Mouse (Mus musculus) cerebellum, postnatal 36 days (tissue): ENCODE measurements around the gene Il9.

Experiments used
- DNase-seq, 2 experiments: peaks; one replicate each; pipeline ENCODE4 v3.0.0; 2021 to 2022; ENCODE audit warnings: mixed read lengths in 2 of 2

Gene Il9

DNA sequence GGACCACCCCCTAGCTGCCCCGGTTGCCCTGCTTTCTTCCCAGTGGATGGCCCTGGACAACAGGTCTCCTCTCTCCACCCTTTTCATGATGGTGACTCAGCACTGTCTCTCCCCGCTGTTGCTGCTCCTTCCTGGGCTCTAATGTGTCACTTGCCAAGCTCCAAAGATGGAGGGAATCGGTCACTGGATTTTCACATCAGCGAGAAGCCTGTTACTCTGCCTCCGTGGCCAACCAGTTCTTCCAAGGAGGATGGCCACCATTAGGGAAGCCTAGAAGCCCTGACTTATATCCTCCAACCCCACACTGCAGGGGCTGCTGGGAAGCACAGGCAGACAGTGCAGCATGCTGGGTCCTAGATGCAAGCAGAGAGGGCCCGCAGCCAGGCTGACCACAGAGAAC is 10.8 kb downstream of the Il9 start:
- DNase-seq: no peak

DNA sequence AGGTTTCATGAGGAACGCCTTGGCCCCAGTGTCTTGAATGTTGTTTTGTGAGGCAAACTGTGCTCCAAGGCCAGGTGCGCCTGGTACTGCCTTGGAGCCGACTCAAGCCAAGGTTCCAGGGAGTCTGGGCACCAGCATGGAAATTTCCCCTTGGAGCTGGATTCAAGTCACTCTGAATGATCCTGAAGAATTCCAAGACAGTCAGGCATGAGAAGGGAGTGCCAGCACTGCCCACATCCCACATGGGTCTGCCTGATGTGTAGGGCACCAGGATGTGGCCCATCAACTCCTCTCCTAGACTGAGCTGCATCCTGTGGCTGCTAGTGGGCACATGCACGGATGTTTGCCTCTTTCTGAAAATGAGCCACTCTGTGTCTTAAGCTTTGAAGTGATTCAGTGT is 13.5 kb downstream of the Il9 start:
- DNase-seq: no peak

- no peak for DNase-seq
Observed at GRCm38 (mm10) chr13:56467786-56468185, 14.3 kb downstream of the Il9 start.

GRCm38 (mm10) chr13:56463750-56464149 is 18.3 kb downstream of the Il9 start:
- DNase-seq: no peak

DNA sequence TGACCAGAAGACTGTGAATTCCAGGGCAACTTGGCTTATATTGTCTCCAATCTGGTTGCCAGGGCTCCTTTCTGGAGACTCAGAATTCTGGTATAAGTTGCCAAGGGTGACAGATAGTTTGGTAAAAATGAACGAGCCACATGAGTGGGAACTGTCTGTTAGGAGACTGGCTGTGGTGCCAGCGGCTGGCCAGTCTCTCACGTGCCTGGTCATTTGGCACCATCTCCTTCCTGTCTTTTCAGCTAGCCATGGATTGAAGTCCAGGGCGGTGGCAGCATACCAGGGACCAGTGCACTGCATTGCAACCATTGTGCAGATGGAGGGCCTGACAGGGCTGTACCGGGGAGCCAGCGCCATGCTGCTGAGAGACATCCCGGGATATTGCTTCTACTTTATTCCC is 18.8 kb downstream of the Il9 start:
- DNase-seq: no peak

DNA sequence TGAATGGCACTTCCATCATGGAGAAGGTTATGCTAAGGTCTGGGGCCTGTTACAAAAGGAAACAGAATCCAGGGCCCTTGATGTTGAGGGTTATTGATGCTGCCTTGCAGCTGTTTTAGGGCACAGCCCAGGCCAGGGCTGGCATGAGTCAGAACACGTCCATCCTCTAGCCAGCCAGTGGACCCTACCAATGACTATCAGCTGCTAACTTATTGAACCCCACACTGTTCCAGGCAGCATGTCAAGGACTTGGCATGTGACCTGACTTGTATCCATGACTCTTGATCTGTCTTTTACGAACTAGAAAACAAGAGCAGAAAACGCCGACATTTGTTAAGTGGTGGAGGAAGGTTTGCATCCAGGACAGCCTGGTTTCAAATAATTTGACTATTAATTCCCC is 19.3 kb downstream of the Il9 start:
- no peak for DNase-seq

DNA sequence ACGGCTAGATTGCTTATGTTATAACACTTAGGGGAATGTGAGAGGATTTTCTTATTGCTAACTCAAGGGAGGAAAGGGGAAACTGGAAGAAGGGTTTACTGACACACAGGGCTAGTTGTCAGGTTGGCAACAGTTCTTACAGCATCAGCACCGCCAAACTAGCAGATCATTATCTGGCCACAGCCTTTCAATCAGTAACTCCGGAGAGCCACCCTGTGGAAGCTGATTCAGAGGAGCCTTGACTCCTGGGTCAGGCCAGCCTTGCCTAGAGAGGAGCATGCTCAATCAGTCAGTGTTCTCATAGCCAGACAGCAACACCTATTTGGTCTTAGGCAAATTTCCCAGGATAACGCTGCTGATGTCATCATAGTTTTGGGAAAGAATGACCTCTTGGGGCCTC is 20.6 kb downstream of the Il9 start:
- DNase-seq: no peak

DNA sequence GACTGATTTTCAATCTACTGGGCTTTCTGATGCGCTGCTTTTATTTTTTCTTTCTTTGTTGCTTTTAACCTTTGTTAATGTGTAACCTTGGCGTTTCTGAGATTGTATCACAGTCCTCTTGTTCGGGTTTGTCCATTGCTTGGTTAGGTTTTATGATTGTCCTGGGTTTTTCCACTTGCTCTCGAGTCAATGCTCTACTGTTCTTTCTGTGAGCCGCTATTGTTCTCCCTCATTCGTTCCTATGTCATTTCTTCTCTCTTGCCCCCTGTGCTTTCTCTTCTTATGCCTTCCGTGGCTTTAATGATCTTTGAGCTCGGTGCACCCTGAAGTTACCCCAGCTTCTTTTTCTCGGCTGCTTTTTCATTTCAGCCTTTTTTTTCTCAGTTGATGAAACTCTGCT is 24.0 kb downstream of the Il9 start:
- no peak for DNase-seq

GRCm38 (mm10) chr13:56450035-56450434 is 32.0 kb downstream of the Il9 start:
- no peak for DNase-seq

DNA sequence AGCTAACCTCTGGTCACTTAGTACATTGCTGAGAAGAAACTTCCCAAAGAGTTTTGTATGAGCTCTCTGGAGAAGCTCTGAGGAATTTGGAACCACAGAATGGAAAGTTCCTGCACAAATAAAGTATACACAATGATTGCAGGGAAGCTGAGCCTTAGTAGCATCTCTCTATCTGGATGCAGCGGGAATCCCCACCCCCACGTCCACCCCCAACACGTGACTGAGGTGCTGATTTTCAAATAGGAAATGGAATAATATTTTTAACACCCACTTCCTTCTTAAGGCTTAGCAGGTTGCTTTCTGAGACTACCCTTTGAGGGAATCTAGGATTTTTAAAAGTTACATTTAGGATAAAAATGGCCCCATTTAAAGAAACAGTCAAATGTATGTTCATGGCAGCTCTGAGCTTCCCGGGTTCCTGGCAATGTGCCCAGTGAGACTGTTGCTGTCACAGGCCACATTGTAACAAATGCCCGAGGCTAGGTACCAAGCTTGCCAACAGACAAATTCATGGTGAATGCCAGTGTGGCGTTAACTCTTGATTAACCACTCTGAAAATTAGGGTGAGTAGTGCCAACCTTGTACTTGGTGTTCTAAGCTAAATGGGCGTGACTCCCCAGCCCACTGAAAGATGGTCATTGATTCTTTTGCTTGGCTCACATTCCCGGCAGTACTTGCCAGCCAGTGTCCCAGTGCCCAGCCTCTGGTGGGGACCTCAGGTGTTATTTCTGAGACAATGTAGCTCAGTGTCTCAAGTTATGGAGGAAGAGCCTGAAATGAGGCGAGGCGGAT is 32.6 kb downstream of the Il9 start:
- DNase-seq: peak; percentile 59 to 62

DNA sequence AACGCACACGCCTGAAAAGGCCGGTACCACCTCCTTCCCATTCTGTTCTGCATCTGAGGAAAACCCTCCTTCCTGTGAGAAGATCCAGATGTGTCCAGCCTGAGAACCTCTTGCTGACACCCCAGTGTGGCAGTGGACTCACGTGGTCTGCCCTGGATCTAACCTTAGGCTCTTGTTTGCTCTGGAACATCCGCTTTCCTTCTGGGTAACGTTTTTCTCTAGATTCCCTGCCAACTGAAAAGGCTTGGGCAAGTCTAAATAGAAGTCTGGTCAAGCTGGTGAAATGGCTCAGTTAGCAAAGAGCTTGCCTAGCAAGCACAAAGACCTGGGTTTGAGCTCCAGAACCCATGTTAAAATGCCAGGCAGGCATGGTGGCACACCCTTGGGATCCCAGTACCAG is 37.0 kb downstream of the Il9 start:
- no peak for DNase-seq

DNA sequence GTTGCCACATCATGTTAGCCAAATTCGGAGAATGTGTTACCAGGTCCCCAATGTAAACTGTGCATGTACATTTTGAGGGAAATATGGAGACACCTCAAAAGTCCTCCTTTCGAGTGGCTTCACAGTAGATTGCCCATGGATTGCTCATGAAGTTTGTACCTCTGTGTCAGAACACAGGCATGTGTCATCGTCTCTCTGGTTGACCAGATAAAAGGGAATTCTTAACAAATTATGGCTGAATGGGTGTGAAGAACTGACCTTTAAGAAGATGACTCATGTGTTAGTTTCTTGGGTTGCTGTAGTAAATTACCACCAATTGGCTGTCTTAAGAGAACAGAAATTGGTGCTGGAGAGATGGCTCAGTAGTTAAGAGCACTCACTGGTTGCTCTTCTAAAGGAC is 37.9 kb downstream of the Il9 start:
- no peak for DNase-seq

DNA sequence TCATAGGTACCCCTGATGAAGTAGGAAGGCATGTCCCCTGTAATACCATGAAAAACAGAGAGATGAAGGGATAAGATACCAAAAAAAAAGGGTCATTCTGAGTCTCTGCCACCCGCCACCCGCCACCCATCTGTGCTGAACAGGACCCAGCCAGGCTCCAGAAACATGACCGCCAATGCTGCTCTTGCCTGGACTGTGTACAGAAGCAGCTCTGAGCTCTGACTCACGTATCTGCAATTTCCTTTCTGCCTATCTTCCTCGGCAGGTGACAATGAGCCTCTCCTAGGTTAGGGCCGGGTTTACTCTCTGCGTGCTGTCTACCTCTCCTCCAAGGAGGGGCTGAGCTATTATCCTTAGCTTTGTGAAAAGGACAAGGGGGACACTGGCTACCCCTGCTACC is 38.6 kb downstream of the Il9 start:
- DNase-seq: no peak

DNA sequence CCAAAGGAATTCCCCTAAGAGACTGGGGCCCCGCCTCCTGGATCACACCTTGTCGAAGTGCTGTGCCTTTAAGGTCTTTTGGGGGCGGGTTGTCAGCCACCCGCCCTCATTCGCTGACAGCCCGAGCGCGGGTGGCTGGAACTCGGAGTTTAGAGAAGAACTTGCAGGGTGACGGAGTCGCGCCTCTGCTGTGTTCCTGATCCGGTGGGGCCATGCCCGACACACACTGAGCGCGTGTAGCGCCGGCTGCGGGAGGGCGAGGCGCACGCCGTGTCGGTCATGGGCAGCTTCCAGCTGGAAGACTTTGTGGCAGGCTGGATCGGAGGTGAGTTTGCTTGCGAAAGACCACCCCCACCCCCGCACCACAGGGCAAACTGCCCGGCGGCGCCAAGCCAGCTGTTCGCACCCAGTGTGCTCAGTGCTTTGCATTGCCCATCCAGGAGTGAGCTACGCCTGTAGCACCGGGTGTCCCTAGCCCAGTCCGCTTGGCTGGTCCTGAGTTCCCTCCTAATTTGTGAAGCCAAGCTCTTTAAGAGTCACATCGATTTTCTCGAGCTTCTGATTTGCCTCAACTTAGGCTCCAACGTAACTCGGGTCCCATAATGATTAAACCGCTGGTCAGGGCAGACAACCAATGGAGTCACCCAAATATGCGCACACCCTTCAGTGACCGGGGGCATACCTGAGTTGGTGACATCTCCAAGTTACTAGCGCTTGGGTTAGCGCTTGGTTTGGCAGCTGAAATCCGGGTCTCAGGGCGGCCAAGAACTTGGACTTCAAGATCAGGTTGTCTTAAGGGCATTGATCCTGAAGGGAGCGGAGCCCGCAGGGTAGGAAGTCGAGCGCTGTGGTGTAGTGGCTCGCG is 43.6 kb downstream of the Il9 start, which contains the start of gene Slc25a48:
Slc25a48 (plus strand) TSS at position 145 of the 865 bp plus-strand sequence.
- DNase-seq: no peak

DNA sequence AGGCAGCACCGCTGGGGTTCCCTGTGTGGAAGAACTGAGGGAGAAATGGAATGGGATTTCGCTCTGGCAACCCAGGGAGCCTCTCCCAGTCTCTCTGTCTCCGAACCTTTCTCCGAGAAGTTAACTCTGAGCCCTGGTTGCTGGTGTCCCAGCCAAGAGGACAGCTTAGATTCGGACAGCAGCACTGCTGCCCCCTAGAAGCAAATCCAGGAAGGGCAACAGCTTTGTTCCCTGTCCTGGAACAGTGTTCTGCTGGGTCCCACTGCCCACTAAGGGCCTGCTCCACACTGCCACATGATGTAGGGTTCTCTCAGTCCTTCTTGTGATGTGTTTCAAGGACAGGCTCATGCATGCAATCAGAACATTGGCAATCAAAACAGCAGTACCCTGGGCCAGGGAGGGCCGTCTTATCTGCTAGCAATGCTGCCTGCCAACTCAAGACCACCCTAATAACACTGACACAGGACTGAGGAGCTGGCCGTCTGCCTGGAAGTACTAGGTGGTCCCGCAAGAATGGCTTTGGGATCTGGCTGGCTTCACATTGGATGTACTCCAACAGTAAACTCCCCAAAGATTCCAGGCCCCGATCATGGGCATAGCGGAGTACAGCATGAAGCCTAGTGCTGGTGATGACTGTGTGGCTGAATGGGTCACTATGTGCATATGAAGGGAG is 46.3 kb downstream of the Il9 start:
- no peak for DNase-seq

DNA sequence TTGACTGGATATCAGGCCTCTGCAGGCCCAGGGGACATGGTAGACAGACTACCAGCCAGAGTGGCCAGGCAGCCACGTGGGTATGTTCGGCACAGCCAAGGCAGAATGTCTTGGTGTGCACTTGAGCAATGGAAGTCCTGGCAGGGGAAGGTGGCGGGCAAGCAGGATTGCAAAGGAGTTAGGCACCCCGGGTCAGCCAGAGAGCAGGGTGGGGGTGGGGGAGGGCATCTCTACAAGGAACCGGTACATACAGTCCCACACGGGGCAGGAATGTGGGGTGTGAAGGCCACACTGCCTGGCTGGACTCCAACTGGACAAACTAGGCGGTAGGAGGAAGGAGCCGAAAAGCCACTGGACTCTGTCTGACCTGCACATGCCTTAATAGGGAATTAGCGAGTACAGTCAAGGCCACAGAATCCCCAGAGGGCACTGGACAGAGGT is 47.7 kb downstream of the Il9 start:
- no peak for DNase-seq

GRCm38 (mm10) chr13:56433466-56433865 is 48.6 kb downstream of the Il9 start:
- DNase-seq: peak; percentile 73 to 76

DNA sequence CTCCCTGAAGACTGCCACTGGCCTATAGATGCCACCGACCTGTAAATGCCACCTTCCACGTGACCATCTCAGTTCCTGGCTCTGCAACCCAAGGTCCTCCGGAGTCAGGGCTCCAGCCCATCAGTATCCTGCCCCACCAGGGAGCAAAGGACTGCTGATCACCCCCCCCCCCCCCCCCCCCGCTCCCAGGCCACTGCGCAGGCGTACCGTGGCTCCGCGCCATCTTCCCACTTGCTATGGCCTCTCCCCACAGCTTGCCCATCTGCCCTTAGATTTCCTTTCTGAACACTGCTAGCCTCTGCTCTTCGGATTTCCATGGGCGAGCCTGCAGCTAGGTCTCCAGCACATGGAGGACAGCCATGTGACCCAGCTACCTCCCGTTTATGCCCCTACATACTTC is 49.5 kb downstream of the Il9 start:
- DNase-seq: peak; percentile 53 to 64
